8 mouse cellular contexts compared by ENCODE assay signal in the genomic region with DNA sequence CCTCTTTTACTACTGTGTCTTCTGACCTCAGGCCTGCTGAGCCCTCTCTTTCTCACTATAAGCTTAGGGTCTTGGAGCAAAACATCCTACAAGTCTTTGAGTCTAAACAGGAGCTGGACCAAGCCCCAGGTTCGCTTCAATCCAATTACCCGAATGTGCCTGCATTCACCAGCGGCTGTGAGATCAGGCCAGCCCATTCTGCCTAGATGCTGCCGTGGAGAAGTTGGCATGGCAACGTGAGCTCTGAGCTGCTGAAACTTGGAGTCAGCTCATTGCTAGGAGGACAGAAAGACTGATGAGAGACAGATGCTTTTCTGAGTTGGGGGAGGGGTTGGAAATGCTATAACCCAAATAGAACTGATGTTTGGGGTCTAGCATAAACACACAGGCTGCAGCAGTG.
A peak's percentile ranks its signal among the peaks of the same experiment; 100 is the strongest.
DNase-seq lines count a peak whose midpoint lies in the region; ATAC-seq and TF ChIP-seq lines count a peak whose summit lies in the region.

No protein-coding gene starts in this region.

- WGBS in forebrain, embryonic 13.5 days: 4% methylated on average over 5 of the region's 5 CpGs
- WGBS in midbrain, embryonic 16.5 days: 6% methylated on average over 5 of the region's 5 CpGs
- WGBS in lung, postnatal 0 days: 34% methylated on average over 5 of the region's 5 CpGs

- peaks cover 30% of the 10 kb centered on the region for H3K4me1 ChIP-seq in cortical plate, adult 2 months (ENCODE audit: control insufficient read depth, insufficient read depth, low read length)
- H3K4me1 ChIP-seq in forebrain, embryonic 13.5 days: peaks cover 45% of the 10 kb centered on the region
- peaks cover 26% of the 10 kb centered on the region for H3K4me1 ChIP-seq in midbrain, embryonic 16.5 days (ENCODE audit: control insufficient read depth, insufficient read depth, low read length)
- H3K4me1 ChIP-seq in lung, postnatal 0 days (ENCODE audit: insufficient read depth, low read depth, low read length): no peaks in the 10 kb centered on the region; the same call in 1 of the 2 replicates

- H3K27me3 ChIP-seq in forebrain, embryonic 13.5 days: no peaks in the 10 kb centered on the region
- H3K27me3 ChIP-seq in midbrain, embryonic 16.5 days (ENCODE audit: control insufficient read depth, insufficient read depth, low read depth, low read length): no peaks in the 10 kb centered on the region
- no peaks in the 10 kb centered on the region for H3K27me3 ChIP-seq in lung, postnatal 0 days (replicated peaks; ENCODE audit: insufficient read depth, low read length)

- peak overlapping the region; percentile 49 for H3K27ac ChIP-seq in cortical plate, adult 2 months (ENCODE audit: insufficient read depth, low read length)
- peak overlapping the region; percentile 61 for H3K27ac ChIP-seq in forebrain, embryonic 13.5 days
- H3K27ac ChIP-seq in midbrain, embryonic 16.5 days (ENCODE audit: low read length): peak overlapping the region; percentile 62
- H3K27ac ChIP-seq in lung, postnatal 0 days (ENCODE audit: low read length): no peak overlapping the region

- ATAC-seq in forebrain, embryonic 13.5 days: peak; percentile 66
- peak; percentile 66 for ATAC-seq in midbrain, embryonic 16.5 days
- no peak for ATAC-seq in megakaryocyte-erythroid progenitor cell, adult 5-6 weeks (replicated peaks; ENCODE audit: low FRiP score, low TSS enrichment, poor library complexity, severe bottlenecking)
- ATAC-seq in lung, postnatal 0 days: no peak

- H3K36me3 ChIP-seq in forebrain, embryonic 13.5 days (ENCODE audit: poor library complexity, severe bottlenecking): peaks cover 2% of the 10 kb centered on the region
- 0 out of 2 replicates have a peak, but pooled peaks cover under 1% of the 10 kb centered on the region for H3K36me3 ChIP-seq in midbrain, embryonic 16.5 days (ENCODE audit: control insufficient read depth, insufficient read depth, low read length)
- H3K36me3 ChIP-seq in lung, postnatal 0 days (ENCODE audit: insufficient read depth, low read length): no peaks in the 10 kb centered on the region

- H3K4me2 ChIP-seq in forebrain, embryonic 13.5 days: peak overlapping the region; percentile 22
- peak overlapping the region; percentile 5; the same call in 1 of the 2 replicates for H3K4me2 ChIP-seq in midbrain, embryonic 16.5 days (ENCODE audit: low read length)
- no peak overlapping the region for H3K4me2 ChIP-seq in lung, postnatal 0 days (replicated peaks; ENCODE audit: low read depth, low read length)

- no peak for TF ChIP-seq EP300 in lung, postnatal 0 days (IDR thresholded peaks at IDR 0.05)

- no peak for TF ChIP-seq CTCF in cortical plate, adult 2 months (IDR thresholded peaks at IDR 0.05; ENCODE audit: extremely low read depth, insufficient read depth, low read length)
- TF ChIP-seq CTCF in lung, postnatal 0 days (IDR thresholded peaks at IDR 0.05): no peak

- peak overlapping the region; percentile 22; the same call in 1 of the 2 replicates for H3K9ac ChIP-seq in forebrain, embryonic 13.5 days
- H3K9ac ChIP-seq in midbrain, embryonic 16.5 days (ENCODE audit: low read depth, low read length): peak overlapping the region; percentile 47; the same call in 1 of the 2 replicates
- H3K9ac ChIP-seq in lung, postnatal 0 days (replicated peaks; ENCODE audit: low read depth): no peak overlapping the region

- no peak overlapping the region for H3K4me3 ChIP-seq in cortical plate, adult 2 months (ENCODE audit: insufficient read depth, low read length)
- no peak overlapping the region for H3K4me3 ChIP-seq in forebrain, embryonic 13.5 days
- H3K4me3 ChIP-seq in midbrain, embryonic 16.5 days (ENCODE audit: low read depth, low read length): no peak overlapping the region
- H3K4me3 ChIP-seq in lung, postnatal 0 days (ENCODE audit: low read depth, low read length): no peak overlapping the region

- TF ChIP-seq POLR2A in cortical plate, adult 2 months (IDR thresholded peaks at IDR 0.05; ENCODE audit: extremely low read depth, insufficient read depth, low read length): no peak

- H3K9me3 ChIP-seq in forebrain, embryonic 13.5 days (replicated peaks): no peaks in the 10 kb centered on the region
- H3K9me3 ChIP-seq in midbrain, embryonic 16.5 days (replicated peaks; ENCODE audit: control insufficient read depth, low read length, poor library complexity, severe bottlenecking): no peaks in the 10 kb centered on the region
- no peaks in the 10 kb centered on the region for H3K9me3 ChIP-seq in lung, postnatal 0 days (ENCODE audit: low read length)

- peak; percentile 90 for DNase-seq in layer of hippocampus, adult 9-11 months
- DNase-seq in ovary, postnatal 36 days (ENCODE audit: low spot score): no peak
- DNase-seq in thymus, adult 18-20 months: no peak
- no peak for DNase-seq in lung, postnatal 0 days (ENCODE audit: low spot score)

Comparison
In these comparisons a context has a peak if more than half of its experiments do, and no peak if none do; other contexts are left out.
1. ATAC-seq: peak in forebrain, embryonic 13.5 days (single experiment) and midbrain, embryonic 16.5 days (single experiment); none in megakaryocyte-erythroid progenitor cell, adult 5-6 weeks (single experiment) and lung, postnatal 0 days (single experiment).